Mouse (Mus musculus): ENCODE results near the gene Rsph9. TPM values are rescaled to one million over a fixed set of nuclear protein-coding genes. Genes with fewer than 3 reads are reported as not detected.

The Rsph9 gene
- total RNA-seq, 2 experiments from 2014 or later = 0.47 to 0.61 TPM

DNA sequence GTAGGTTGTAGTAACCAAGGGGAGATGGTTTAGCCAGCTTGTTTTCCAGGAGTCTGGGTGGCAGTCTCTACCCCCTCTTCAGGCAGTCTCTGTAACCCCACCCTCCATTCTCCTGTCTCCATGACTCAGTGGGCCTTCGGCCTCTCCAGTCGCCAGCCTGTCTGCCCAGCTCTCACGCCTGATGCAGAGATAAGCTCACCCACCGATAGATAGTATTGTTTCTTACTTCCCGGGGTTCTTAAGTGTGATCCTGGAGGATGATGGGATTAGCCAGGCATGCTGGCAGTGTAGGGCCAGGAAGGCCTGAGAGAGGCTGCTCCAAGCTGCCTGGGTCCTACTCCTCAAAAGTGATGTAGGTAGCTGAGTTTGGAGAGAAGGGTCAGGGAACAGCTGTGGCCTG, 63.0 kb downstream of the Rsph9 start:
- DNase-seq = no peak
- intact Hi-C loops (cut with DNase I) = no loop called here
- Histone ChIP-seq H3K4me3 (no peak overlapping the region), H3K27ac (peak overlapping the region; percentile 56)
- TF ChIP-seq CTCF (IDR thresholded peaks at IDR 0.05) = no peak

DNA sequence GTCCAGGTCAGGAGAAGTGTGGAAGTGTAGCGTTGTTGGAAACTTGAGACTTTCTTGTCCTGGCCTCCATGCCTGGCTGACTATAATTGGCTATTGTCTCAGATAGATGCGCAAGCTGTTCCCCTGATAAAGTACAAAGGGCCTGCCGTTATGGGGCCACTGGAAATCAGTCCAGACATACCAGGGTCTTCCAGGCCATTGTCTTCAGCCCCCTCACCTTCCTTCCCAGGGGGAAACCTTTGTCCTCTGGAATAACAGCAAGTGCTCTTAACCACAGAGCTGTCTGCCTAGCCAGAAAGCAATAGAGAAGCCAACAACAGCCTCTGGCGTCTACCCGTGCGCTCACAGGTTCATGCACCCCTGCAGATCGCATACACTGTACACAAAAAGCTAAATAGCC, 63.6 kb downstream of the Rsph9 start:
- intact Hi-C loops (cut with DNase I) = no loop called here
- no peak for TF ChIP-seq CTCF (IDR thresholded peaks at IDR 0.05)
- DNase-seq = peak; percentile 10
- no peak overlapping the region for H3K27ac ChIP-seq
- H3K4me3 ChIP-seq = no peak overlapping the region

DNA sequence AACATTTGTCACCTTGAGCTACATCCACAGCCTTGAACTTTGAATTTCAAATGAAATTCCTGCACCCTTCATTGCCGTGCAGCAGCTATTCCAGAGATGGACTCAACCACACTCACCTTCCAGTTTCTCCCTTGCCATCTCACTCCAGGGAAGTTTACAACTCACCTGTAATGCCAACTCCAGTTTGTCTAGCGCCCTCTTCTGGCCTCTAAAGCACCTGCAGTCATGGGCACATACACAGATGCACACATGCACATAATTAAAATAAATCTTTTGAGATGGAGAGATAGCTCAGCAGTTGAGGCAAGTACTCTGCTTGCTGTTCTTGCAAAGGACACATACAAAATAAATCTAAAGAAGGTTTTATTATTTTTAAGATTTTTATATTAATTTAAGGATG, 65.0 kb downstream of the Rsph9 start:
- DNase-seq = no peak
- Histone ChIP-seq H3K4me3 (no peak overlapping the region), H3K27ac (no peak overlapping the region)
- intact Hi-C loops (cut with DNase I) = no loop called here
- peak; percentile 6; the same call in 1 of the 2 replicates for TF ChIP-seq CTCF (IDR thresholded peaks at IDR 0.05)

DNA sequence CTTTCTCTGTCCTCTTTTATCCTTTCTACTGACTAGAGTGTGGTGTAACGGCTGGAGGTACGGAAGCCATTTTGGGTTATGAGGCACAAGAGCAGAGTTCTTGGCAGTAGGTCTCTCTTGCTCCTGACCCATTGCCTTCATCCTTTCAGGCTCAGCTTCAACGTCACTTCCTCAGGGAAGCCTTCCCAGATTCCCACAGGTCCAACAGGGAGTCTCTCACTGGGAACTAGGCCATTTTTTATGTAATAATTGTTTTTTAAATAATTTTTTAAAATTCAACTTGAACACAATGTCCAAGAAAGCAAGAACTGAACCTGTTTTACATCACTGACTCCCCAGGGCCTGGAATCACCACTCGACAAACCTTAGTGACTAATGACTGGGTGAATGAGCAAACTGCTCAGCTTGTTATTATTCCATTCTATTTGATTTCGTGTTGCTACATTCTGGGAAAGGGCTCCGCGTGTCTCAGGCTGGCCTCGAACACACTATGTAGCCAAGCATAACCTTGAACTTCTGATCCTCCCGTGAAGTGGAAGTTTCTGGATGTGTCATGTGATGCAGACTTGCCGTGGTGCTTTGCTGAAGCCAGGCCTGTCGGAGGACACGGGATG, 66.0 kb downstream of the Rsph9 start:
- no peak for TF ChIP-seq CTCF (IDR thresholded peaks at IDR 0.05)
- intact Hi-C loops (cut with DNase I) = no loop called here
- Histone ChIP-seq H3K27ac (0 out of 2 replicates have a peak overlapping the region, but pooled peaks have one; percentile 12), H3K4me3 (no peak overlapping the region)
- peak; percentile 37 for DNase-seq

DNA sequence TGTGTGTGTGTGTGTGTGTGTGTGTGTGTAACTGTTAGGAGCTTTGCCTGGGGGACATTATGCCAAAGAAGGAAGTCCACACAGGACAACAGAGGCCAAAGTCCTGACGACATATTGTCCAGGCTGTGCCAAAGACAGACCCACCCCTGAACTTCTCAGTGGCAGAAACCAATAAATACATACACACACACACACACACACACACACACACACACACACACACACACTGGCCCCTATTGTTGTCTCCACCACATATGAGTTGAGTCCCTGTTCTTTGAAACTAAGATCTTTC, 67.8 kb downstream of the Rsph9 start:
- intact Hi-C loops (cut with DNase I) = no loop called here
- no peak for DNase-seq

DNA sequence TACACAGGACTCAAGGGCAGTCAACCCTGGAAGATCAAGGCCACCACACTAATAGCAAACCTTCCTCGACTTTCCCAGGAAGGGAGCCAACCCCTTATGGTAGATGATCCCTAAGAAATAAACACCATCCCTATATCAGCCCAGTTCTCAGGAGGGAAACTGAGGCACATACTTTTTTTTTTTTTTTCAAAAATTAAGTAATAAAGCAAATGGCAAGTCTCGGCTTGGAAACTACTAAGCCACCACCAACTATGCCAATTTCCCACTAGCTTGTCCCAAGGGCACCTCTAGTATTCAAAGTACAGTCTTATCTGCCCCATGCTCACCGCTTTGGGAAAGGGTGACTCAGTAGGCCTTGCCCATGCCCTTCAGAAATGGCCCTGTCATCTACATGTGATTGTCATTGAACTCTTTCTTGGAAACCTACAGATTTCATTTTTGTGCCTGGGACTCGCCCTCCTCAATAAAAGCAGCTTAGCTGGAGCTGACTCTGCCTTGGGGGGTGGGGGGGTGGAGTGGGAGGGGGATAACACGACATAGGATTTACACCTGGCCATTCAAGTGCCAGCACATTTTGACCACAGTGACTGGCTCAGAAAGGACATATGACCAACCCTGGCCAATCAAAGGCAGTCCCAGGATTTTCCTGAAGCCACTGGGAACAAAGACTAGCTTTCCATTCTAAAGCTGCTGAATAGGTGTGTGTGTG, 68.3 kb downstream of the Rsph9 start:
- intact Hi-C loops (cut with DNase I) = no loop called here
- no peak for TF ChIP-seq CTCF (IDR thresholded peaks at IDR 0.05)
- Histone ChIP-seq H3K27ac (no peak overlapping the region), H3K4me3 (no peak overlapping the region)
- no peak for DNase-seq

More for the DNA sequence above, 67.8 kb downstream of the Rsph9 start:
- Histone ChIP-seq H3K4me3 (no peak overlapping the region), H3K27ac (no peak overlapping the region)
- no peak for TF ChIP-seq CTCF (IDR thresholded peaks at IDR 0.05)

DNA sequence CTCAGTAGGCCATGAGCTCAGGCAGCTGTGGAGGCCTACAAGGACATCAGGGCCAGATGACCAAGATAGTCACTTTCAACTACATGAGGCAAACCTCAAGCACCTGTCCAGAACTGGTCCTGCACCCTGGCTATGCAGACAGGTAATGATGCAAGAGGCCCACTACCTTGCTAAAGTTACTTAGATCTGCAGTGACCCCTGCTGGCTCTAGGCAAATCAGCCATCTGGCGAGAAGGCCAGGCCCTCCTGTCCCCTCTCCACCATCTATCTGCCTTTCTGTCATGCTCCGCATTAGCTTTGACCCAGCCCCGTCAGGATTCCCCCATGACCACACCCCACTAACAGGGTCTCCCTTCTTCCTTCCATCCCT, 68.9 kb downstream of the Rsph9 start:
- H3K4me3 ChIP-seq = no peak overlapping the region
- peak; percentile 36 for DNase-seq
- H3K27ac ChIP-seq = peak overlapping the region; percentile 31; the same call in 1 of the 2 replicates
- intact Hi-C loops (cut with DNase I) = no loop called here
- peak; percentile 33; the same call in 1 of the 2 replicates for TF ChIP-seq CTCF (IDR thresholded peaks at IDR 0.05)

DNA sequence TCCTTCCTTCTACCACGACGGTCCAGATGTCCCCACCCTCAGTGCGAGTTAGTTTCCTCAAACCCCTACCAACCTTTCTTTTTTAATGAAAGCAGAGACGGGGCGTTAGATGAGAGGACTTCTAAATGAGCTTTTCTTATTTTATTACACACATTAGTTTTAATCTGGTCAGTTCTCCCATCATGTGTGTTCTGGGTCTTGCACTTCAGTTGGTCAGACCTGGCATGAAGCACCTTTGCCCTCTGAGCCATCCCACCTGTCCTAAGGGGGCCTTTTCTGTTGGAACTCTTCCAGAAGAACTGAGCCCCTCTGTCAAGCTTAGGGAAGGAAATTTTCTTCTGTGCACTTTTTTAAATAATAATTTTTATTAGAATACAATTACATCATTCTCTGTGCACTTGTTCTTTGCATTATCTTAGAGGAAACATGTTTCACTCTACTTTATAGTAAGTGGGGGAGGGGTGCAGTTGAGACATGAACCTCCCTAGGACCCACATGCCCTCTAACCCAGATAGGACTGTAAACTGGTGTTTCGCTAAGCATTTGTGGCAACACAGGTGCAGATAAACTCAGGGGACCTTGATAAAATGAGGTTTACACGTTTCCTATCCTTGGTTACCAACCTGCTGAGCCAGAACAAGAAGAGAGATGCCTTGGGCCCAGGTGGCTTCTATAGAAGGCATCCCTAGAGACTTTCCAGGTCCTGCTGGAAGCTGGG, 69.5 kb downstream of the Rsph9 start:
- Histone ChIP-seq H3K4me3 (peak overlapping the region; percentile 42), H3K27ac (peak overlapping the region; percentile 40)
- intact Hi-C loops (cut with DNase I) = no loop called here
- no peak for DNase-seq
- no peak for TF ChIP-seq CTCF (IDR thresholded peaks at IDR 0.05)

DNA sequence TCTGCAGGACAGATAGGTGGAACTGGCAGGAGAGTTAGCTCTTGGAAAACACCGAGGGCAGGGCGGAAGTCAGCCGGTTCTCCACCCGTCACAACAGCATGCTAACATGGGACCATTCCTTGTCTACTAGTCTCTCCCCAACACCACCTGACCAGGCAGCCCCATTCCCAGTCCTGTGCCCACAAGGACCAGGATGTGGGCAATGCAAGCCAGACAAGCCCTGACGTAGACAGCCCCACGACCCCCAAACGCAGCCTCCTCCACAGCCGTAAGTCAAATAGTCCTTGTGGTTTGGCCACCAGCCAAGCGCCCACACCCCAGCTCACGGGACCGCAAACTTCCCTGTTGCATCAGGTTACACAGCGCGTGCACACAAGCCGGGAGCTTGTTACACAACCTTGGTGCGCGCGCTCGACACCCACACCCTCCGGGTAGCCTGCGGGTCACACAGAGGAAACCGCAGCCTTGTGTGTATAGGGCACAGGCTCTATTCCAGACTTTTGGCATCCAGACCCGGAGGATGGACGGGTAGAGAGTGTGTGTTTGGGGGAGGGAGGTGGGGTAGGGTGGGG, 70.2 kb downstream of the Rsph9 start:
- H3K27ac ChIP-seq = peak overlapping the region; percentile 49; the same call in 1 of the 2 replicates
- peak; percentile 83 for DNase-seq
- intact Hi-C loops (cut with DNase I) = no loop called here
- H3K4me3 ChIP-seq = peak overlapping the region; percentile 42
- no peak for TF ChIP-seq CTCF (IDR thresholded peaks at IDR 0.05)

Other genes with a start within 250 kb of the Rsph9 start
- 100 to 1,000 TPM; 135 to 219 TPM for gene Vegfa, start 111.8 kb downstream of the Rsph9 start, total RNA-seq (2021)
- 100 to 1,000 TPM in 1 of 2 experiments, 10 to 100 TPM in 1; 84.2 to 104 TPM for gene Mrps18a, start 33.2 kb downstream of the Rsph9 start, total RNA-seq (2021)
- gene Mad2l1bp, start 9.3 kb upstream of the Rsph9 start, total RNA-seq (2021) = 10 to 100 TPM; 20.8 to 25.1 TPM
- 10 to 100 TPM; 52.7 to 55.2 TPM for gene Gtpbp2, start 16.8 kb upstream of the Rsph9 start, total RNA-seq (2021)
- 10 to 100 TPM; 11.8 to 14.1 TPM for gene Polh, start 58.4 kb upstream of the Rsph9 start, total RNA-seq (2021)
- gene Xpo5, start 58.6 kb upstream of the Rsph9 start, total RNA-seq (2021) = 10 to 100 TPM; 10.8 to 12.2 TPM
- 10 to 100 TPM; 13.7 to 14.5 TPM for gene Polr1c, start 103.8 kb upstream of the Rsph9 start, total RNA-seq (2021)
- 10 to 100 TPM; 55.8 to 59.5 TPM for gene Yipf3, start 103.9 kb upstream of the Rsph9 start, total RNA-seq (2021)
- gene Lrrc73, start 109.3 kb upstream of the Rsph9 start, total RNA-seq (2021) = under 1 TPM in 1 of 2 experiments, not detected in 1; 0.14 TPM
- gene Tjap1, start 138.8 kb upstream of the Rsph9 start, total RNA-seq (2021) = 10 to 100 TPM; 37.2 to 43.8 TPM
- gene Dlk2, start 153.2 kb upstream of the Rsph9 start, total RNA-seq (2021) = not detected
- gene Abcc10, start 184.1 kb upstream of the Rsph9 start, total RNA-seq (2021) = 1 to 10 TPM; 2.4 to 2.9 TPM
- gene Zfp318, start 239.5 kb upstream of the Rsph9 start, total RNA-seq (2021) = 10 to 100 TPM; 14.1 to 17.4 TPM

All from gastrocnemius, adult 2 months (tissue).